Mouse (Mus musculus): ENCODE results near the gene Mxd1. TPM values are rescaled to one million over a fixed set of nuclear protein-coding genes. Genes with fewer than 3 reads are reported as not detected.
A peak's percentile ranks its signal among the peaks of the same experiment; 100 is the strongest.

Gene Mxd1
- polyA plus RNA-seq, 1 experiment from 2014 or later = 16.7 TPM

DNA sequence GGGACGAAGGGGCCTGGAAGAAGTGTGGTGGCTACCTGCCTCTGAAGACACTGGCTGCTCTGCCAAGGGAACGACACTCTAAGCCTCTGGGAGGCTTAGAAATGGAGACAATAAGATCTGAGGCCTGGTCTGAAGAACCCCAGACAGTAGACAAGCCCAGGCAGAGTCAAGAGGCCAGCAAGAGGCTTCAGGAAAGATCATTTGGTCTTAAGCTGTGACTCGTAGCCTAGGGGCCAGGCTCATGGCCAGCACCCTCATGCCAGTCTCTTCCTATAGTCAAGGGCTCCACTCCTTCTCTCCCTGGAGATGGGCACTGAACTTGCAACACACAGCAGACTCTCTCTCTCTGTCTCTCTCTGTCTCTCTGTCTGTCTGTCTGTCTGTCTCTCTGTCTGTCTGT lies 28.8 kb downstream of the Mxd1 start:
- Histone ChIP-seq H3K36me3 (ENCODE audit: control insufficient read depth, insufficient read depth, low read length) (no peaks in the 10 kb centered on the region), H3K4me1 (ENCODE audit: control insufficient read depth, insufficient read depth, low read length) (no peaks in the 10 kb centered on the region), H3K27me3 (ENCODE audit: control insufficient read depth, insufficient read depth, low read length) (no peaks in the 10 kb centered on the region), H3K4me3 (ENCODE audit: low read depth, low read length) (no peak overlapping the region), H3K9ac (ENCODE audit: low read length) (no peak overlapping the region), H3K27ac (ENCODE audit: low read depth, low read length) (no peak overlapping the region), H3K9me3 (ENCODE audit: control insufficient read depth, low read length) (no peaks in the 10 kb centered on the region), H3K4me2 (no peak overlapping the region)
- 69% methylated on average over 3 of the region's 3 CpGs for WGBS
- peak; percentile 77 for DNase-seq (ENCODE audit: low spot score, missing footprints)
- ATAC-seq (ENCODE audit: low FRiP score) = no peak

- Histone ChIP-seq H3K4me1 (ENCODE audit: control insufficient read depth, insufficient read depth, low read length) (no peaks in the 10 kb centered on the region), H3K4me2 (no peak overlapping the region), H3K27ac (ENCODE audit: low read depth, low read length) (no peak overlapping the region), H3K4me3 (ENCODE audit: low read depth, low read length) (no peak overlapping the region), H3K9me3 (ENCODE audit: control insufficient read depth, low read length) (no peaks in the 10 kb centered on the region), H3K27me3 (ENCODE audit: control insufficient read depth, insufficient read depth, low read length) (no peaks in the 10 kb centered on the region), H3K9ac (ENCODE audit: low read length) (no peak overlapping the region), H3K36me3 (ENCODE audit: control insufficient read depth, insufficient read depth, low read length) (no peaks in the 10 kb centered on the region)
- no peak for ATAC-seq (ENCODE audit: low FRiP score)
- peak; percentile 75 for DNase-seq (ENCODE audit: low spot score, missing footprints)
- WGBS = 84% methylated on average over 18 of the region's 18 CpGs
Observed at GRCm38 (mm10) chr6:86639180-86640160, 29.5 kb downstream of the Mxd1 start.

DNA sequence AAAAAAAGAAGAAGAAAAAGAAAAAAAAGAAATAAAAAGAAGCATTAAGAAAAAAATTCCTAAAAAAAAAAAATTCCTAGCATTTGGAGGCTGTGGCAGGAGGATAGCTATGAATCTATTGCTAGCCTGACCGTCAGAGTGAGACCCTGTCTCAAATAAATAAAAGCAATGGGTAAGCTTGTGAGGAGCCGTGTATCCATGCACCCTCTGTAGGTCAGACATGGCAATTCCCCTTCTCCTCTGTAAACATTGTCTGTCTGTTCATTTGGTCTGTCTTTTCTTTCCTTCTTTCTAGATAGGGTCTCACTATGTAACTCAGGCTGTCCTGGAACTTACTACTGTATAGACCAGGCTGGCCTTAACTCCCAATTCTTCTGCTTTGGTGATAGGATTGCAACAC lies 30.5 kb downstream of the Mxd1 start:
- no peaks in the 10 kb centered on the region for H3K36me3 ChIP-seq (ENCODE audit: control insufficient read depth, insufficient read depth, low read length)
- ATAC-seq (ENCODE audit: low FRiP score) (no peak), DNase-seq (ENCODE audit: low spot score, missing footprints) (peak; percentile 82)
- H3K4me1 ChIP-seq (ENCODE audit: control insufficient read depth, insufficient read depth, low read length) = no peaks in the 10 kb centered on the region
- no peak overlapping the region for H3K9ac ChIP-seq (ENCODE audit: low read length)
- 22% methylated on average over 2 of the region's 2 CpGs for WGBS
- no peaks in the 10 kb centered on the region for H3K27me3 ChIP-seq (ENCODE audit: control insufficient read depth, insufficient read depth, low read length)
- H3K9me3 ChIP-seq (ENCODE audit: control insufficient read depth, low read length) = no peaks in the 10 kb centered on the region
- no peak overlapping the region for H3K4me3 ChIP-seq (ENCODE audit: low read depth, low read length)
- H3K27ac ChIP-seq (ENCODE audit: low read depth, low read length) = no peak overlapping the region
- H3K4me2 ChIP-seq = no peak overlapping the region

GRCm38 (mm10) chr6:86637860-86638259 lies 31.1 kb downstream of the Mxd1 start:
- ATAC-seq (ENCODE audit: low FRiP score) (no peak), DNase-seq (ENCODE audit: low spot score, missing footprints) (no peak)
- Histone ChIP-seq H3K9ac (ENCODE audit: low read length) (no peak overlapping the region), H3K27me3 (ENCODE audit: control insufficient read depth, insufficient read depth, low read length) (no peaks in the 10 kb centered on the region), H3K4me3 (ENCODE audit: low read depth, low read length) (no peak overlapping the region), H3K27ac (ENCODE audit: low read depth, low read length) (no peak overlapping the region), H3K4me2 (no peak overlapping the region), H3K9me3 (ENCODE audit: control insufficient read depth, low read length) (no peaks in the 10 kb centered on the region), H3K36me3 (ENCODE audit: control insufficient read depth, insufficient read depth, low read length) (no peaks in the 10 kb centered on the region), H3K4me1 (ENCODE audit: control insufficient read depth, insufficient read depth, low read length) (no peaks in the 10 kb centered on the region)
- WGBS = 84% methylated on average over 2 of the region's 2 CpGs

DNA sequence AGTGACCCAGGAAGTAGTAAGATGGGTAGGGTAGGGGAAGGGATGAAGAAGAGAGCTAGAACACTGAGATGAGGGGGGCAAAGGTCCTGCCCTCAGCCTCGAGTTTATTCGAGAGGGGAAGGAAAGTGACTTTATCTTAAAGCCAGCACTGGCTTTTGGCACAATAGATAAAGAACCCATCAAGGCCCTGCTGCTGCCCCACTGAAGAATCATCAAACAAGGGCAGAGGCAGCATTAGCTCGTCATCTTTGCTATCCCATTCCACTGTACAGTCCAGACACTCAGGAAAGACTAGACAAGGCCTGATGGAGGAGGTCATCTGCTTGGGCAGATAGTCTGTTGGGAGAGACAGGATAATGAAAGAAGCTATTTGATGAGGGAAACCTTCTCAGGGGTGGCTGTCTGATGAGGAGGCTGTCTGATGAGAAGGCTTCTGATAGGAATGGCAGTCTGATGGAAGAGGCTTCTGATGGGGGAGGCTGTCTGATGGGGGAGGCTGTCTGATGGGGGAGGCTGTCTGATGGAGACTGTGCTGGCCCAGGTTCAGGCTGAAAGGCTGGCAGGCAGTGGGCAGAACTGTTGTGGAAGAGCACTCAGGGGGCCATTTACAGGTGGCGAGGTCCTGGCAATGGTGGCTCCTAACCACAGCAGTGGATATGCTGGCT lies 31.7 kb downstream of the Mxd1 start:
- no peaks in the 10 kb centered on the region for H3K9me3 ChIP-seq (ENCODE audit: control insufficient read depth, low read length)
- peak; percentile 61 for DNase-seq (ENCODE audit: low spot score, missing footprints)
- WGBS = 70% methylated on average over 4 of the region's 4 CpGs
- no peaks in the 10 kb centered on the region for H3K27me3 ChIP-seq (ENCODE audit: control insufficient read depth, insufficient read depth, low read length)
- no peak overlapping the region for H3K27ac ChIP-seq (ENCODE audit: low read depth, low read length)
- H3K4me2 ChIP-seq = no peak overlapping the region
- no peaks in the 10 kb centered on the region for H3K36me3 ChIP-seq (ENCODE audit: control insufficient read depth, insufficient read depth, low read length)
- H3K9ac ChIP-seq (ENCODE audit: low read length) = no peak overlapping the region
- ATAC-seq (ENCODE audit: low FRiP score) = no peak
- H3K4me3 ChIP-seq (ENCODE audit: low read depth, low read length) = no peak overlapping the region
- H3K4me1 ChIP-seq (ENCODE audit: control insufficient read depth, insufficient read depth, low read length) = no peaks in the 10 kb centered on the region

DNA sequence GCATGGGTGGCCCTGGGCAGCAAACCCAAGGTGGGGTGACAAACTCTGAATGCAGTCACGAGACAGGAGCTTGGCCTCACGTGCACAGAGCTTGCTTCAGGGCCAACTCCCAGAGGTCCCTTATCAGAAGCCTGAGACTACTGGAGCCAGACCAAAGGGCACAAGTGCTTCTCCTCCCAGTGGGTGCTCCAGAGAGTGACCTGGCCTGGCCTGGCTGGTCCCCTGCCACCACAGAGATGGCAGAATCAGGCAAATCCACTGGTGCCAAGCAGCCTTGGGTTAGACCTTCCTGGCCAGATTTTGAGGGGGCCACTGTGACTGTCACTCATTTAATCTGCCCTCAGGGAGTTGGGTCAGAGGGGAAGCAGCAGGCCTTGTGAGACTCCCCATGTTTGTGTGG lies 32.5 kb downstream of the Mxd1 start:
- H3K27ac ChIP-seq (ENCODE audit: low read depth, low read length) = no peak overlapping the region
- no peaks in the 10 kb centered on the region for H3K9me3 ChIP-seq (ENCODE audit: control insufficient read depth, low read length)
- 79% methylated on average over 2 of the region's 2 CpGs for WGBS
- no peak overlapping the region for H3K9ac ChIP-seq (ENCODE audit: low read length)
- no peak overlapping the region for H3K4me2 ChIP-seq
- DNase-seq (ENCODE audit: low spot score, missing footprints) = peak; percentile 68
- no peaks in the 10 kb centered on the region for H3K27me3 ChIP-seq (ENCODE audit: control insufficient read depth, insufficient read depth, low read length)
- no peaks in the 10 kb centered on the region for H3K4me1 ChIP-seq (ENCODE audit: control insufficient read depth, insufficient read depth, low read length)
- no peak for ATAC-seq (ENCODE audit: low FRiP score)
- H3K4me3 ChIP-seq (ENCODE audit: low read depth, low read length) = no peak overlapping the region
- H3K36me3 ChIP-seq (ENCODE audit: control insufficient read depth, insufficient read depth, low read length) = no peaks in the 10 kb centered on the region

DNA sequence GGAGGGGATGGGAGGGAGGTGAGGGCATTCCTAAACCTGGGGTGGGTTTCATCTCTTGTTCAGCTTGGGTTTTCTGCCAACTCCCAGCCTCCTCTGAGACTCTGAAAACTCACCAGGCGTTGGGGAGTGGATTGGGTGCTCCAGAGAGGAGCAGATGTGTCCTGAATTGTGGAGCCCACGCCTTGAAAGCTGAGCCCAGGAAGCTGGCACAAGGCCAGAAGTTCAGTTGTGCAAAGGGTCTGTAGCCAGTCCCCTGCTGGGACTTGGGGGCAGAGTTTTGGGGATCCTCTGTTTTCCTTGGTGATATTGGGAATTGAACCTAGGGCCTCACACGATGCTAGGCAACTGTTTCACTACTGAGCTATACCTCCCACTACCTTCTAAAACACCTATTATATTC lies 38.8 kb downstream of the Mxd1 start:
- no peak overlapping the region for H3K9ac ChIP-seq (ENCODE audit: low read length)
- no peaks in the 10 kb centered on the region for H3K27me3 ChIP-seq (ENCODE audit: control insufficient read depth, insufficient read depth, low read length)
- no peak for ATAC-seq (ENCODE audit: low FRiP score)
- no peak overlapping the region for H3K27ac ChIP-seq (ENCODE audit: low read depth, low read length)
- no peaks in the 10 kb centered on the region for H3K9me3 ChIP-seq (ENCODE audit: control insufficient read depth, low read length)
- no peak overlapping the region for H3K4me2 ChIP-seq
- DNase-seq (ENCODE audit: low spot score, missing footprints) = no peak
- 83% methylated on average over 3 of the region's 3 CpGs for WGBS
- no peaks in the 10 kb centered on the region for H3K4me1 ChIP-seq (ENCODE audit: control insufficient read depth, insufficient read depth, low read length)
- H3K4me3 ChIP-seq (ENCODE audit: low read depth, low read length) = no peak overlapping the region
- H3K36me3 ChIP-seq (ENCODE audit: control insufficient read depth, insufficient read depth, low read length) = no peaks in the 10 kb centered on the region

DNA sequence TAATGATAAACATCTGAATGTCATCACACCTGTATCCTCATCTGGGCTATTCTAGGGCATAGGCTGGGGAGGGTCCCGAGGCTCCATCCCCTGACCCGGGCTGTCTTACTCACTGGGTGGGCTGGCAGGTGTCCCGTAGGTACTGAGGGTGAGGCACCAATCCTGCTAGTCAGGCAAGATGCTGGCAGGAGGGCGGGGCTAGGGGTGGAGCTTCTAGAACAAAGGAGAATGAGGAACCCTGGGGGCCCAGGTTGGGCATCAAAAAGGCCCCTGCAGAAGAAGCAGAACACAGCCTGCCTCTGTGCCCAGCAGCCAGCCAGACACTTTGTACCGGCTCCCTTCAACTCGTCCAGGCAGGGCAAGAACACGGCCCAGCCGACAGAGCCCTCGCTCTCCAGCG lies 41.0 kb downstream of the Mxd1 start, which contains the start of gene Asprv1:
Asprv1 (plus strand) TSS at position 219 of the 400 bp plus-strand sequence.
- peak; percentile 8 for DNase-seq (ENCODE audit: low spot score, missing footprints)
- Histone ChIP-seq H3K4me3 (ENCODE audit: low read depth, low read length) (no peak within 1 kb of the TSS), H3K4me1 (ENCODE audit: control insufficient read depth, insufficient read depth, low read length) (no peaks in the 10 kb centered on the region)

More for the DNA sequence above, 41.0 kb downstream of the Mxd1 start, which contains the start of gene Asprv1:
- no peaks in the 10 kb centered on the region for H3K27me3 ChIP-seq (ENCODE audit: control insufficient read depth, insufficient read depth, low read length)
- 57% methylated on average over 10 of the region's 10 CpGs for WGBS
- H3K36me3 ChIP-seq (ENCODE audit: control insufficient read depth, insufficient read depth, low read length) = no peaks in the 10 kb centered on the region
- no peak within 1 kb of the TSS for H3K27ac ChIP-seq (ENCODE audit: low read depth, low read length)
- no peak for ATAC-seq (ENCODE audit: low FRiP score)
- H3K9me3 ChIP-seq (ENCODE audit: control insufficient read depth, low read length) = no peaks in the 10 kb centered on the region
- H3K9ac ChIP-seq (ENCODE audit: low read length) = no peak within 1 kb of the TSS
- no peak within 1 kb of the TSS for H3K4me2 ChIP-seq

Measured in midbrain, embryonic 11.5 days (tissue).